Comparison of ENCODE assay signal across 9 mouse cellular contexts in the genomic region with DNA sequence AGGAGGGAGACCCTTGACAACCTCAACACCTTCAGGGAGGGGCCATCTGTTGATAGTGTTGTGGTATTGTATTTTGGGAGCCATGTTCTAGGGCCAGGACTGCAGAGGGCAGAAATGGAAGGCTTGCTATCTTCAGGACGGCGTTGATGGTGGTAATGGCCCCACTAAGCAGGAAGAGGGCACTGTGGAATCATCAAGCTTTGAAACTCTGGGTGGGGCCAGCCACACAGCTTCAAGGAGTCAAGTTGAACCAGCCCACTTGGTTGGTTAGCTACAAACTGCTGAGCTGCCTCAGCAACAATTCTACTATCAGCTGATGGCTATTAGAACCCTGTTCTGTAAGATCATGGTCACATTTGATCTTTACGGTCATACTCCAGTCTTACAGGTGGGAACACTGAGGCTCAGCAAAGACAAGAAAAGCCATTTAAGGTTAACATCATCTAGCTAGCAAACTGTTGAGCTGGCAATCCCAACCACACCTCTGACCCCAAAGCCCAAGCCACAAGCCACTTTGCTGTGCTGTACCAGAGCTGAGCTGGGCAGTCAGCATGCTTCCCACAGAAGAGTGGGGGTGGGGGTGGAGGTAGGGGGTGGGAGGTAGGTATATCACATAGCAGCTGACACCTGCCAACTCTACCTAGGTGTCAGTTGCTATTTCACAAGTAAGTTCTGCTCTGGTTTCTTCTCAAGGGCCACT.
DNase-seq lines count a peak whose midpoint lies in the region; ATAC-seq and TF ChIP-seq lines count a peak whose summit lies in the region.
"Had no signal": no experiment of that assay in that cellular context is flagged by ENCODE, and none has a peak within 500 bp of the region (broad histone marks: within the 10 kb centered on the region; RNA-seq: fewer than 3 reads in every experiment).

No protein-coding gene starts in this region.

- H3K36me3 ChIP-seq in limb, embryonic 14.5 days (ENCODE audit: control insufficient read depth, insufficient read depth, low read length), result no peaks in the 10 kb centered on the region
- H3K36me3 ChIP-seq in limb, embryonic 10.5 days, result no peaks in the 10 kb centered on the region

- no peak overlapping the region for H3K4me3 ChIP-seq in limb, embryonic 14.5 days (replicated peaks; ENCODE audit: low read length)
- no peak overlapping the region for H3K4me3 ChIP-seq in limb, embryonic 10.5 days
- H3K4me3 ChIP-seq: erythroblast, embryonic 14.5 days had no signal

- no peak overlapping the region for H3K27ac ChIP-seq in limb, embryonic 14.5 days (replicated peaks; ENCODE audit: low read depth, low read length)
- no peak overlapping the region for H3K27ac ChIP-seq in limb, embryonic 10.5 days

- TF ChIP-seq POLR2A in limb, embryonic 14.5 days (IDR thresholded peaks at IDR 0.05; ENCODE audit: borderline replicate concordance, extremely low read depth, insufficient read depth, insufficient read length), result no peak

- no peak for ATAC-seq in limb, embryonic 14.5 days (ENCODE audit: low FRiP score, low read depth)

- 0 out of 2 replicates have a peak, but pooled peaks cover 2% of the 10 kb centered on the region for H3K4me1 ChIP-seq in limb, embryonic 14.5 days (ENCODE audit: control insufficient read depth, insufficient read depth, low read length)
- peaks cover 24% of the 10 kb centered on the region for H3K4me1 ChIP-seq in limb, embryonic 10.5 days

- WGBS in limb, embryonic 14.5 days, result 80% methylated on average over 3 of the region's 3 CpGs
- WGBS in limb, embryonic 10.5 days, result 84% methylated on average over 3 of the region's 3 CpGs

- H3K27me3 ChIP-seq in limb, embryonic 14.5 days (ENCODE audit: control insufficient read depth, insufficient read depth, low read length), result no peaks in the 10 kb centered on the region
- peaks cover 45% of the 10 kb centered on the region for H3K27me3 ChIP-seq in limb, embryonic 10.5 days (ENCODE audit: low read depth, poor library complexity, severe bottlenecking)

- no peaks in the 10 kb centered on the region for H3K9me3 ChIP-seq in limb, embryonic 14.5 days (ENCODE audit: control insufficient read depth, low read length)
- no peaks in the 10 kb centered on the region for H3K9me3 ChIP-seq in limb, embryonic 10.5 days (replicated peaks)

- DNase-seq in adrenal gland, postnatal 14 days, result peak; percentile 34
- DNase-seq in adrenal gland, adult 2 months, result no peak
- peak; percentile 56 for DNase-seq in limb, embryonic 14.5 days (ENCODE audit: low spot score)
- no peak for DNase-seq in limb, embryonic 10.5 days (ENCODE audit: low spot score)
- peak; percentile 87 for DNase-seq in induced T-regulatory cell, adult 2 months (ENCODE audit: low read depth)
- peak; percentile 37 for DNase-seq in retina, postnatal 1 day
- no peak for DNase-seq in gastrocnemius, adult 18-20 months (ENCODE audit: low spot score)
- DNase-seq in kidney, postnatal 36 days, result no peak

- no peak overlapping the region for H3K4me2 ChIP-seq in limb, embryonic 14.5 days (replicated peaks; ENCODE audit: low read depth, low read length, severe bottlenecking)

- H3K9ac ChIP-seq in limb, embryonic 14.5 days (ENCODE audit: low read depth, low read length, severe bottlenecking), result no peak overlapping the region

Comparison
In these comparisons a context has a peak if more than half of its experiments do, and no peak if none do; other contexts are left out.
1. DNase-seq: peak in adrenal gland, postnatal 14 days (single experiment), limb, embryonic 14.5 days (single experiment), induced T-regulatory cell, adult 2 months (single experiment) and retina, postnatal 1 day (single experiment); none in adrenal gland, adult 2 months (single experiment), limb, embryonic 10.5 days (single experiment), gastrocnemius, adult 18-20 months (single experiment) and kidney, postnatal 36 days (0 of 2).